Mouse (Mus musculus) C2C12 (cell line): ENCODE results near the gene Lamp3. TPM values are rescaled to one million over a fixed set of nuclear protein-coding genes. Genes with fewer than 3 reads are reported as not detected.
"Not testable (repeated sequence)": the region's sequence is repeated elsewhere in the genome, so short reads cannot be mapped to it uniquely, and the experiment has no call there.

Source experiments
- H3K27me3 ChIP-seq: one replicate; pipeline ENCODE4 v1.6.1; 2011; ENCODE audit not compliant: control insufficient read depth, insufficient read depth, insufficient read length
- H3K36me3 ChIP-seq: one replicate; pipeline ENCODE4 v1.6.1; 2011; ENCODE audit not compliant: control insufficient read depth, insufficient read depth
- H3K4me3 ChIP-seq: one replicate; pipeline ENCODE4 v1.5.1; 2011; ENCODE audit warnings: mild to moderate bottlenecking, control low read depth; ENCODE audit not compliant: poor library complexity, insufficient read depth, severe bottlenecking
- H3K79me2 ChIP-seq: one replicate; pipeline ENCODE4 v1.6.1; 2011; ENCODE audit not compliant: control insufficient read depth, insufficient read depth
- H3K79me3 ChIP-seq: one replicate; pipeline ENCODE4 v1.6.1; 2011; ENCODE audit warnings: low read depth, control low read depth
- H3ac ChIP-seq: one replicate; pipeline ENCODE3; 2011; ENCODE audit warnings: low read depth; ENCODE audit not compliant: control insufficient read depth, insufficient read length
- CEBPB ChIP-seq: IDR thresholded peaks from one replicate; pipeline ENCODE4 v1.6.1; 2011; ENCODE audit warnings: low read depth, mild to moderate bottlenecking, control low read depth, moderate library complexity
- CTCF ChIP-seq: IDR thresholded peaks from one replicate; pipeline ENCODE4 v1.5.1; 2011; ENCODE audit not compliant: control insufficient read depth, insufficient read depth, insufficient read length
- FOSL1 ChIP-seq: IDR thresholded peaks from one replicate; pipeline ENCODE4 v1.8.0; 2011; ENCODE audit warnings: mild to moderate bottlenecking, low read length; ENCODE audit not compliant: poor library complexity, insufficient read depth, severe bottlenecking
- MAX ChIP-seq: IDR thresholded peaks from one replicate; pipeline ENCODE4 v1.6.1; 2011; ENCODE audit warnings: mild to moderate bottlenecking, control low read depth
- MYOD1 ChIP-seq: IDR thresholded peaks from one replicate; pipeline ENCODE4 v1.6.1; 2011; ENCODE audit warnings: low read depth; ENCODE audit not compliant: control insufficient read depth, insufficient read length
- MYOG ChIP-seq: IDR thresholded peaks from one replicate; pipeline ENCODE4 v1.6.1; 2011; ENCODE audit not compliant: control insufficient read depth, insufficient read length; ENCODE audit errors: extremely low read depth
- USF1 ChIP-seq: IDR thresholded peaks from one replicate; pipeline ENCODE4 v1.6.1; 2011; ENCODE audit warnings: low read depth, mild to moderate bottlenecking, control low read depth, moderate library complexity
- polyA plus RNA-seq: library from polyadenylated mRNA; unstranded; fragments of >200 nt; fragmentation: generic; extraction: Trizol; gene quantifications from one replicate; pipeline ENCODE4 v1.2.1, GENCODE M21; 2012; ENCODE audit warnings: missing spikeins

The Lamp3 gene
- polyA plus RNA-seq, 1 experiment, result not detected

DNA sequence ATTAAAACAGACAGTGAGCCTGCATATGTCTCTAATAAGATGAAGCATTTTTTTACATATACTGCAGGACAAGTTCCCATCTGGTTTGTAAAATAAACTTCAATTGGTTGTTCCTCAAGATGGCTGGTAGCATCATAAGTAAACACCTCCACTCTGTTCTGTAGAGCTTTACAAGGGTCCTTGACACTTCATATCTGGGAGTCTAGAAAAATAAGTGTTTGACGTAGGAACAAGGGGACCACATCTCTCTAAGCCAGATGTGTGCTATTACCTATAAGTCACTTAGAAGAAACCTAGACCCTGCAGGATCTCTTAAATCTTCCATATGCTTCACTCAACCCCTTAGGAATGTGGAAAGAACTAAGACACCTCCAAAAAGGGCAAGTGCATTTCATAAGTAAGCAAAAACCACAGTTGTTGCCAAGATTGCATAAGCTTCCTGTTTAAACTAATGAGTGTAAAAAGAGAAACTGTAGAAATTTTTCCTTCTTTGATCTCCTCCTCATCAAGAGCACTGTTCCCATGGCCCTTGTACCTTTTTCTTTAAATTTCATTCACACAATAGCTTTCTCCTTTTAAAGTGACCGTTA is 35.3 kb downstream of the Lamp3 start:
- H3K79me2 ChIP-seq, result no peaks in the 10 kb centered on the region
- TF ChIP-seq MYOD1, result no peak
- no peak for TF ChIP-seq CEBPB
- TF ChIP-seq MYOG, result no peak
- TF ChIP-seq FOSL1, result no peak
- no peaks in the 10 kb centered on the region for H3K79me3 ChIP-seq
- no peaks in the 10 kb centered on the region for H3K36me3 ChIP-seq
- H3K4me3 ChIP-seq, result no peak overlapping the region
- H3ac ChIP-seq, result no peak overlapping the region
- no peaks in the 10 kb centered on the region for H3K27me3 ChIP-seq

DNA sequence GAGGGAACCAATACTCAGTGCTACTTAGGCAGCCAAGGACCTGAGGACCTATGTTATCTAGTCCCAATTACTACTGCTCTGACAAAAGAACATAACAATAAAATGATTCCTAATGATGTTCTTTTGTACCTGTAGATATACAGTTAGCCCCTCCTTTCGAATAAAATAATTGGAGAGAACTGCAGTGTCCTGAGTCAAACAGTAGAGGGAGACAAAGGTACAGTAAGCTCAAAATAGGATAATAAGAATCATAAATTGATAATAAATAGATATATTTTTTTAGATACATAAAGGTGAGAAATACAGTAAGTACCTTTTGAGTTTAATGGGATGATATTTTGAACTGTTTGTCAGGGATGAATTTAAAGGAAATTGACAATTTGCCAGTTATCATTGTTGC is 39.9 kb downstream of the Lamp3 start:
- TF ChIP-seq MAX (no peak), USF1 (no peak), CTCF (no peak), FOSL1 (no peak), CEBPB (no peak), MYOD1 (no peak)
- Histone ChIP-seq H3K79me3 (no peaks in the 10 kb centered on the region), H3K27me3 (no peaks in the 10 kb centered on the region), H3ac (no peak overlapping the region), H3K4me3 (no peak overlapping the region), H3K36me3 (no peaks in the 10 kb centered on the region), H3K79me2 (no peaks in the 10 kb centered on the region)

DNA sequence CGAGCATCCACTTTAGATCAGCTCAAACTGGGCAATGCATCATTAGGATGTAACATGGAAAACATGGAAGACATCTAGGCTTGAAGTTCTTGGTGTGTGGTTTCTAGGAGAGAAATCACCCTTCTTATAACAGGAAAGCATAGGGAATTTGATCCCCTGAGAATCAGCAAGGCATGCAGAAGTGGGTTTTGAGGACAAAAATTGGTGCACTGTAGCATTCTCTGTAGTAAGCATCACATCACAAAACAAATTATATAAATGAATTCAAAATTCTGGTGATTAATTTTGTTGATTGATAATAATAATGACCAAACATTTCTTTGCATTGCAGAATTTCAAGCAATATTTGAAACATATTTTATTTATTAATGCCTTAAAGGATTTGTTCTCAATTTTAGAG is 76.4 kb downstream of the Lamp3 start, which contains the start of gene Olfr171:
Gene Olfr171, minus strand, starts transcription at position 101 of the 400 bp plus-strand sequence.
- no peaks in the 10 kb centered on the region for H3K79me2 ChIP-seq
- TF ChIP-seq FOSL1 (no peak), USF1 (no peak), MYOD1 (no peak), MAX (no peak)
- H3K79me3 ChIP-seq, result no peaks in the 10 kb centered on the region
- H3K36me3 ChIP-seq, result no peaks in the 10 kb centered on the region
- H3K4me3 ChIP-seq, result no peak within 1 kb of the TSS
- H3ac ChIP-seq, result no peak within 1 kb of the TSS
- H3K27me3 ChIP-seq, result no peaks in the 10 kb centered on the region

DNA sequence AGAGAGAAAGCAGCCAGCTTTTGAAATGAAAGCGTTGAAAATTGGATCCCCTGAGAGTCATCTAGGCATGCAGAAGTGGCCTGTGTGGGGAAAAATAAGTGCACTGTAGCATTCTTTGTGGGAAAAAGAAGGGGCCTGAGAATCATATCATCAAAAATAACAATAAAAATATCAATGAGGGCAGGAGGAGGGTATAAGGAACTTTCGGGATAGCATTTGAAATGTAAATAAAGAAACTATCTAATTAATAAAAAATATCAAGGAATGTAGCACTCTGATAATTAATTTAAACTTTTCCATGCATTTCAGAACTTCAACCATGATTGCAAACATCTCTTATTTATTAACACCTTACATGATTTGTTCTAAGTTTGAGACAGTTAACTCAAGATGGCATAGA is 94.4 kb downstream of the Lamp3 start, which contains the start of gene Olfr170:
Gene Olfr170, minus strand, starts transcription at position 101 of the 400 bp plus-strand sequence.
- not testable (repeated sequence) for H3K4me3 ChIP-seq, H3ac ChIP-seq, H3K36me3 ChIP-seq, H3K27me3 ChIP-seq, H3K79me3 ChIP-seq, H3K79me2 ChIP-seq

Other genes with a start within 250 kb of the Lamp3 start
- gene Olfr166, start 222.7 kb downstream of the Lamp3 start, polyA plus RNA-seq, result not detected
- gene Olfr167, start 184.1 kb downstream of the Lamp3 start, polyA plus RNA-seq, result not detected
- gene Olfr168, start 170.8 kb downstream of the Lamp3 start, polyA plus RNA-seq, result not detected
- gene Olfr169, start 134.6 kb downstream of the Lamp3 start, polyA plus RNA-seq, result not detected
- not detected for gene Olfr170, start 94.5 kb downstream of the Lamp3 start, polyA plus RNA-seq
- not detected for gene Olfr171, start 76.5 kb downstream of the Lamp3 start, polyA plus RNA-seq
- gene B3gnt5, start 53.8 kb upstream of the Lamp3 start, polyA plus RNA-seq, result 0.30 TPM